Mouse (Mus musculus) spleen, embryonic (tissue): ENCODE results near the gene Slc6a11.

ENCODE experiments used
- CTCF ChIA-PET: fragments of 350-600 bp; sonication (Branson Sonifier 250); formaldehyde crosslinking; loops from one replicate; lab custom pipeline; 2022; lab: Charles Lee

Slc6a11 gene

GRCm38 (mm10) chr6:114264426-114264825 is 133.4 kb downstream of the Slc6a11 start:
- CTCF ChIA-PET: no interaction called here

GRCm38 (mm10) chr6:114266273-114266672 is 135.2 kb downstream of the Slc6a11 start:
- CTCF ChIA-PET: no interaction called here

GRCm38 (mm10) chr6:114267979-114268378 is 136.9 kb downstream of the Slc6a11 start:
- CTCF ChIA-PET: no interaction called here

GRCm38 (mm10) chr6:114269589-114269988 is 138.5 kb downstream of the Slc6a11 start:
- CTCF ChIA-PET: no interaction called here

GRCm38 (mm10) chr6:114270799-114271198 is 139.8 kb downstream of the Slc6a11 start:
- CTCF ChIA-PET: no interaction called here

DNA sequence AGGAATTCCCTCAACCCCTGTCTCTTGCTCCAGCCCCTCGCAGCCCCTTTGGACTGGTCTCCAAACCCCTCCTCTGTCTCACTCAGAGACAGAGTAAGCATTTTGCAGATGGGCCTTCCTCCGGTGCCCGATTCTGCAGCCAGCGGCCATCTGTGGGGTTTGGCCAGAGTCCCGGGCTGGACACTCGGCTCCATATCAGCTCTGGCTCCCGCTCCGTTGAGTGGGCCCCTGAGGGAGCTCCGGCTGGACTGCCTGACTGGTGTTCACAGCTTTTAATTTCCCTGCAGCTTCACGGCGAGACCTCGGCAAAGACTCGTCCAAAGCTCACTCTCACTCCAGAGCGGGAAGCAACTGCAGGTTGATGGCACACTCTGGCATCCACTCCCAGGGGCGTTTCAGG is 141.2 kb downstream of the Slc6a11 start:
- CTCF ChIA-PET: no interaction called here

DNA sequence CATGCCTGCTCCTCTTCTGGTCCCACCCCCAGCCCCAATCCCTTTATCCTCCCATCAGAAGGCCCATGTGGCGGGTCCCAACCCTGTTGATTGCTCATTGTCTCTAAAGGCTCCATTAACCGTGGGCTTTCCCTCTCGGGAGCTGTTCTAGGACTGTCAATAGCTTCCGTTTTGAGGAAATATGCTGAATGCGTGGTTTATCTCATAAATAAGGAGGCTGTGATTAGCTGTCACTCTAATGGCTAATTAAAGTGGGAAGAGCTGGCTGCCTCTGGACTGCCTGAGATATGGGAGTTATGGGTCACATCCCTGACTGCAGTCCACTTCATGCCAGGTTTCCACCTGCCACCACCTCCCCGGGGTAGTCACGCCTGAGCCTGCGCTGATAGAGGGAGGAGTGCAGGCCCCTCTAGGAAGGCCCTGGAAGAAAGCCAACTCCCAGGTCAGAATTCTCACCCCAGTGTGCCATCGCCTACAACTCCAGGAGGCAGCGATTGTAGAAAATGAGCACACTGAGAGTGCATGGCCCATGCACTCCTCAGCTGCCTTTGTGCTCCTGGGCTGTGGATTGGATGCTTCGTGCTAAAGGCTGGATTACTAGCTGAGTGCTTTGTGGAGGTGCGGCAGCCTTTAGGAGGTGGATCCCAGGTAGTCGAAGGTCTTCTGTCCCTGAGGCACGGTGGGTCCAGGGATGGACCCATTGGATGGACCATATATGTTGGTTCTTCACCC is 143.1 kb downstream of the Slc6a11 start:
- CTCF ChIA-PET: interaction anchor here (0.7 kb wide), 1 partner anchor 439 kb away, joined by 5 read pairs; no protein-coding TSS in a partner anchor

DNA sequence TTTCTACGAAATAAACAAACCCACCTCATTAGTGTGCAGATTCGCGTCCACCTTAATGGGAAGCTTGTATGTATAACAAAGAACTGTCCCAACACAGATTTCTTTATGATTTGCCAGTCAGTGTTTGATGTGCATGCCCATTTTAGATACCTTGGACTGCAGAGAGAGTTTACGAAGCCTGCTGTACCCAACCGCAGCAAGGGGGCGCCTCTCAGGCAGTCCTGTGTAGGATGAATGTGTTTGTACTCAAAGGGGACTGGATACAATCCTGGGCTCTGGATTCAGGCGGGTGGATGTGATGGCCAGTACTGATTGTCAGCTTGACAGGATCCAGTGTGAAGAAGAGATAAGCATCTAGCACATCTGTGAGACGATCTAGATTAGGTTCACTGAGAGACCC is 144.8 kb downstream of the Slc6a11 start:
- CTCF ChIA-PET: no interaction called here

GRCm38 (mm10) chr6:114282469-114283277 is 151.6 kb downstream of the Slc6a11 start, which contains the start of gene Slc6a1:
Gene Slc6a1, plus strand, starts transcription at chr6:114282635.
- CTCF ChIA-PET: no interaction called here

- CTCF ChIA-PET: no interaction called here
Measured at GRCm38 (mm10) chr6:114283278-114283770, 152.3 kb downstream of the Slc6a11 start.

- CTCF ChIA-PET: no interaction called here
Measured at GRCm38 (mm10) chr6:114283927-114284703, 153.1 kb downstream of the Slc6a11 start.

DNA sequence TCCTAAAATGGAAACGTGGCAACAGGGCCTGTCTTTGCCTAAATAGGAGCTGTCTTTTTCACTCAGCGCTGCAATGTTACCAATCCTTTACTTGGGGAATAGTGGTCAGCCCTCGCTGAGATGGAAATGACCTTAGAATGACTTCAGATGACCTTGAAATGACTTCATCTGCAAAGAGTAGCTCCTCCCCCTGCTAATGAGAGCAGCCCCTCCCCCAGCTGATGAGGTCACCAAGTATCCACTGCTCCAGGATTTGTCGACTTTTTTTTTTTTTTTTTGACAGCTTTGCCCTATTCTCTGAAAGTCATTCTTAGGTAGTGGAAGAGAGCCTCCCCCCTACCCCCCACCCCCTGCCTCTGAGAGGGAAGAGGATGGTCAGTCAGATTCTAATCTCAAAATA is 154.4 kb downstream of the Slc6a11 start:
- CTCF ChIA-PET: no interaction called here

- CTCF ChIA-PET: no interaction called here
Measured at GRCm38 (mm10) chr6:114289106-114289505, 158.1 kb downstream of the Slc6a11 start.

- CTCF ChIA-PET: no interaction called here
Measured at GRCm38 (mm10) chr6:114290184-114290583, 159.1 kb downstream of the Slc6a11 start.

DNA sequence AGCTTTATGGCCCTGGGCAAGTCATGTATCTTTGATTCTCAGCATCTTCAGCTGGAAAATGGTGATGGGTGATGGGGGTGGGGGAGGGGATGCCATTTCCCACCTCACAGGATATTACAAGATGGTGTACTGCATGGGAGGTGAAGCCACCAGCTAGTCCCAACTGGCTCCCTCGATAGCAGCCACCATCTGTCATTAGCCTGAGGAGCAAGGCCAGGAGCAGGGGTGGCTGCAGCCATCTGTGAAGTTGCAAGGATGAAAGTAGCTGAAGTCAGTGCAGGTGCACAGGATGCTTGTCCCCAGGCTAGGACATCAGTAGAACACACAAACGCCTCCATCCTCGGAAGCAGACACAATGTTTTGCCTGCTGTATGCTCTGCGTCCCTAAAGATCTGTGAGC is 159.9 kb downstream of the Slc6a11 start:
- CTCF ChIA-PET: no interaction called here

- CTCF ChIA-PET: no interaction called here
Measured at GRCm38 (mm10) chr6:114291396-114291795, 160.4 kb downstream of the Slc6a11 start.

DNA sequence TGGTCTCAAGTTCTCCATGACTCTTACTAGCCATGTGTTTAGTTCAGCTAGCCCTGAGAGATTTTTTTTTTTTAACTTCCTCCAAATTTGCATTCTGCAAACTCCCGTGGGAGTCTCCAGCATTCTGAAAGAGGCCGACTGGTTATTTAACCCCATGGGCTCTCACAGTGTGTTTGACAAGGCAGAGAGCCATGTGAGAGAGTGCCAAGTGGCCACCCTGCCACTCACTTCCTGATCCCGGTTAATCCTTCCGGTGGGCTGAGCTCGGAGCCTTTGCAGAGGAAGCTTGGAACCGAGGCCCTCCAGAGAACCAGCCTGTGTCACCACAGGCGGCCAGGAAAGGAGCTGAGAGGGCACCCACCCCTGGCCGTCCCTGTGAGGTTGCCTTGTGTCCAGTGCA is 162.5 kb downstream of the Slc6a11 start:
- CTCF ChIA-PET: no interaction called here

DNA sequence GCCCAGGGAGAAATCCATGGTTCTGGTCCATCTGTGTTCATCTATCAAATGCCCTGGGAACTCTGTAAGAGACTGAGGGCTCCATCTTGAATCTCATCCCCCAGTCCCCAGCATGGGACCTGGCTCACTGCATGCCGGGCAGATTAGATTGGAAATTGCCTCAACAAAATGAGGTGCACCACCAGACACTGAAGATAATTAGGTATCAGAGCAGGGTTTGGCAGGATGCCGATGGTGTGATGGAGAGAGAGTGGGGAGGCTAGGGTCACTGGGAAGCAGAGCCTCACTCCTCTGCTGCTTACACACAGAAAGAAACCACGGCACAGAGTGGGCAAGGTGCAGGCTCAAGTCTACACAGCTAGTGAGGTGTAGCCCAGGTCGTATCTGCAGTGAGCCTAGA is 164.0 kb downstream of the Slc6a11 start:
- CTCF ChIA-PET: no interaction called here

DNA sequence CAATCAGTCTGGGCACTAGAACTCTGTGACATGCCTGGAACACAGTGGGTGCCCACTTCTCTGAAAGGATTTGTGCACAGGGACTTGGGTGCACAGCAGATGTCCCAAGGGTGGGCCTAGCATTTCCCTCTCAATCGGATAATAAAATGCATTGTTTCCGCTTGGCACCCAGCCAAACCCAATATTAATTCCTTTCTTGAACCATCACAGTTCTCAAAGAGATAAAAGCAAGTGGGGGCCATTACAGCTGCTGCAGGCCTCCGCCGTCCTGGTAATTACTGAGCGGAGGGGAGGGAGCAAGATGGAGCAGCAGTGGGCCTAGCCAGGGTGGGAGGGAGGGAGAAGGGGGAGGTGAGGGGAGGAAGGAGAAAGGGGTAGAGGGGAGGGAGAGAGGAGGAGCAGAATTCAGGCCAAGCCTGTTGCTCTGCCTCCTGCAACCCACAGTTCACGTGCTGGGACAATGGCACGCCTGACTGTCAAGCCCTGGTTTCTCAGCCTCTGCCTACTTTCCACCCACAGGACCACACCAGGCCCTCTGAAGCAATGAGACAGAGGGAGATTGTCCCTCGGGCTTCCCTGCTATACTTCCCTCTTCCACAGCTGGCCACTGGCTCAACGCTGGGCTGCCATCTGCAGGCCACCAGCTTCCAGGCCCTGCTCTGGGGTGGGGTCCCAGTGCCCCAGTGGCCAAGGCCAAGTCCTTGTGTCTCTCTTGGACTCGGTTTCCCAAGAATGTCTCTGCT is 166.4 kb downstream of the Slc6a11 start:
- CTCF ChIA-PET: no interaction called here
